Mouse (Mus musculus) testis, adult 2 months (tissue): ENCODE results near the gene Hnf1b. TPM values are rescaled to one million over a fixed set of nuclear protein-coding genes. Genes with fewer than 3 reads are reported as not detected.
A peak's percentile ranks its signal among the peaks of the same experiment; 100 is the strongest.

ENCODE experiments used
- H3K27ac ChIP-seq: fragments of 200-500 bp; 2 replicates; pipeline ENCODE4 v1.5.1; 2012; ENCODE audit warnings: low read depth, low read length; ENCODE audit not compliant: control insufficient read depth, insufficient read depth
- H3K27me3 ChIP-seq: fragments of 200-500 bp; 2 replicates; pipeline ENCODE4 v1.6.1; 2012; ENCODE audit warnings: mild to moderate bottlenecking, low read length, moderate library complexity; ENCODE audit not compliant: control insufficient read depth, insufficient read depth
- H3K36me3 ChIP-seq: fragments of 200-500 bp; 2 replicates; pipeline ENCODE4 v1.6.1; 2012; ENCODE audit warnings: mild to moderate bottlenecking, low read length; ENCODE audit not compliant: control insufficient read depth, insufficient read depth
- H3K4me1 ChIP-seq: fragments of 200-500 bp; 2 replicates; pipeline ENCODE4 v1.6.1; 2012; ENCODE audit warnings: low read length; ENCODE audit not compliant: control insufficient read depth, insufficient read depth
- H3K4me3 ChIP-seq: fragments of 200-500 bp; 2 replicates; pipeline ENCODE4 v1.5.1; 2012; ENCODE audit warnings: low read depth, mild to moderate bottlenecking, low read length, moderate library complexity, mixed read lengths; ENCODE audit not compliant: control insufficient read depth
- CTCF ChIP-seq: fragments of 200-500 bp; IDR thresholded peaks from 2 replicates; pipeline ENCODE4 v1.5.1; 2012; ENCODE audit warnings: low read depth, mild to moderate bottlenecking, inconsistent platforms, low read length, moderate library complexity; ENCODE audit not compliant: control insufficient read depth, insufficient read depth, insufficient replicate concordance
- POLR2A ChIP-seq: fragments of 200-500 bp; IDR thresholded peaks from 2 replicates; pipeline ENCODE4 v1.6.1; 2012; ENCODE audit warnings: low read depth, mild to moderate bottlenecking, inconsistent platforms, low read length, moderate library complexity; ENCODE audit not compliant: control insufficient read depth
- polyA plus RNA-seq: library from polyadenylated mRNA; depleted of rRNA; stranded (reverse); fragments of >200 nt; gene quantifications from 2 replicates; pipeline ENCODE4 v1.2.3, GENCODE M21; 2012; rRNA removed

The Hnf1b gene
- polyA plus RNA-seq, 1 experiment = 37.1 TPM

DNA sequence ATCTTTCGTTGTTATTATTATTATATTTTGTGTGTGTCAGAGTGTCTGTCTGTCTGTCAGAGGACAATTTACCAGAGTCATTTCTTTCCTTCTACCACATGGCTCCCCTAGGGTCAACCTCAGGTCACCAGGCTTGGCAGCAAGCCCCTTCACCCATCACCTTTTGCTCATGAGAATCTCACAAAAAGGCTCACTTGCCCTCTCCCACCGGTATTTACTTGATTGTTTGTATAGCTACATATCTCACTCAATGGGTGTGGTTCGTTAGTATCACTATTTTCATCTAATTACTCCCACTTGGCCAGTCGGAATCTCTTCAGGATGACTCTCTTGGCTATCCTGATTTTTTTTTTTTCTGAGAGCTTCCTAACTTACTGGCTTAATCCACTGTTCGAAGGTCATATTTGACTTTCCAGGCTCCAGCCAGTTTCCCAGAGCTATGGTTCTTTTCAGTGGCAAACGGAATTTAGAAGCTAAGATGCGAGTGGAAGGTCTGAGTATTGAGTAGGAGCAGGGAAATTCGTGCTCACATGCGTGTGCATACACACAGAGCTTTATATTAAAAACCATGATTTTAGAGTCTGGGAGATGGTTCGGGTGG is 82.7 kb downstream of the Hnf1b start:
- Histone ChIP-seq H3K36me3 (no peaks in the 10 kb centered on the region), H3K27ac (no peak overlapping the region), H3K4me1 (no peaks in the 10 kb centered on the region), H3K4me3 (no peak overlapping the region), H3K27me3 (no peaks in the 10 kb centered on the region)
- TF ChIP-seq CTCF = no peak
- TF ChIP-seq POLR2A = no peak

DNA sequence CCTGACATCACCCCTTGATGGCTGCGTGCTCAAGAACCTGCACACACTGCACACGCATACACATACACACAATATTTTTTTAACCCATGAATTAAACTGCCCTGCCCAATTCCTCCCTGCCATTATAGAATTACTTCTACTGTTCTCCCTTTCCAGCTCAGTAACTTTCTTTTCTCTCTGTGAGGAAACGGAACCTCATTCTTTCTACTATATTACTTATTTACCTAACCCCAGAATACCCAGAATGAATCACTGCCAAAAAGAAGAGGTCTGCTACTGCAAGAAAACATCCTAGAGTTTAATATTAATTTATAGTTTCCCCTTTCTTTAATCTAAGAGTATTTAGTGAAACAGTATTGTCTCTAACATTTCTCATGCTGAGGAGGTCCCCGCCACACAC is 83.5 kb downstream of the Hnf1b start:
- Histone ChIP-seq H3K4me1 (no peaks in the 10 kb centered on the region), H3K36me3 (no peaks in the 10 kb centered on the region), H3K27me3 (no peaks in the 10 kb centered on the region), H3K27ac (no peak overlapping the region), H3K4me3 (no peak overlapping the region)
- no peak for TF ChIP-seq POLR2A
- TF ChIP-seq CTCF = no peak

DNA sequence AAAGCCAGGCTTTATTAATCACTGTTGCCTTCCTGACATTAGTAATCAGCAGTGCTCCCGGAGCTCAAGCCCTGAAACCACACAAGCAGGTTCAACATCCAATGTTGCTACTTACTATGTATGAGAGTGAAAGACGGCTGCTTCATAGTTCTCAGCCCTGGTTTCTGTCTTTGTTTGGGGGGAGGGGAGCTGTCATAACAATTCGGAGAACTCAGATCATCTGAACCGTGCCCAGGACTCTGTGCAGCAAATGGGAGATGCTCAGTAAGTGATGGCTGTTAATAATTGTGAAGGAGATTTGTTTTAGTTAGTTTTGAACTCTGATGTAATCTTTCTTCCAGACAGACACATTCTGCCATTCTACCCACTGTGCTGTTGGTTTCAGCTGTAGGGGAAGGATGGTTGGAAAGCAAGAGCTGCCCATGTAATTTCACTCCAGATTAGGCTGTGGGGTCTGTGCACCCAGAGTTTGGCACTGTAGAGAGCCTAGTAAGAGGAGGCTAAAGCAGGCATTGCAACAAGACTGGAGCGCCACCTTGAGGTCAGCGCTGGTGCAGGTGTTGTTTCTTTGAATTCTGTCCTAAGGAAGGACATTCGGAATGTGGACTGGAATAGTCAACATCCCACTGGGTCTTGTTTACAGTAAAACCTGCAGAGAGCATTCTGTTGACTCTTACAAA is 86.3 kb downstream of the Hnf1b start:
- no peak overlapping the region for H3K4me3 ChIP-seq
- TF ChIP-seq POLR2A = no peak
- peak; percentile 79; the same call in 1 of the 2 replicates for TF ChIP-seq CTCF
- no peaks in the 10 kb centered on the region for H3K27me3 ChIP-seq
- H3K27ac ChIP-seq = no peak overlapping the region
- no peaks in the 10 kb centered on the region for H3K36me3 ChIP-seq
- H3K4me1 ChIP-seq = no peaks in the 10 kb centered on the region

DNA sequence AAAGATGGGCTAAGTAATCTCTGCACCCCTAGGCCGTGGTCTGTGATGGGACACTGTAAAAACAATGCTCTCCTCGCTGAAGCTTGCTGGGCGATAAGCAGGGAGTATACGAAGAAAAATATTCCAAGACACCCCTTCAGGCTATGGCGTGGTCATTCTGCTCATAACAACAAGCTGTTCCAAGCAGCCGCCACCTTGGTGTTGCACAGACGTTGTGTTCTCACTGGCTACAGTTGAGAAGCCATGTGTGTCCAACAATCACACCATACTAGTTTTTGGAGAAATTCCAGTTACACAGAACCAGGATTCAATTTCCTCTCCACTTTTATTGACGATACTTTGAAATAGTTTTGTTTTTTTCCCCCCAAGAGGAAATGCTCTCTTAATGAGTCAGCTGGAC is 88.7 kb downstream of the Hnf1b start:
- Histone ChIP-seq H3K27me3 (no peaks in the 10 kb centered on the region), H3K4me3 (no peak overlapping the region), H3K4me1 (no peaks in the 10 kb centered on the region), H3K27ac (no peak overlapping the region), H3K36me3 (no peaks in the 10 kb centered on the region)
- TF ChIP-seq POLR2A = no peak
- no peak for TF ChIP-seq CTCF

DNA sequence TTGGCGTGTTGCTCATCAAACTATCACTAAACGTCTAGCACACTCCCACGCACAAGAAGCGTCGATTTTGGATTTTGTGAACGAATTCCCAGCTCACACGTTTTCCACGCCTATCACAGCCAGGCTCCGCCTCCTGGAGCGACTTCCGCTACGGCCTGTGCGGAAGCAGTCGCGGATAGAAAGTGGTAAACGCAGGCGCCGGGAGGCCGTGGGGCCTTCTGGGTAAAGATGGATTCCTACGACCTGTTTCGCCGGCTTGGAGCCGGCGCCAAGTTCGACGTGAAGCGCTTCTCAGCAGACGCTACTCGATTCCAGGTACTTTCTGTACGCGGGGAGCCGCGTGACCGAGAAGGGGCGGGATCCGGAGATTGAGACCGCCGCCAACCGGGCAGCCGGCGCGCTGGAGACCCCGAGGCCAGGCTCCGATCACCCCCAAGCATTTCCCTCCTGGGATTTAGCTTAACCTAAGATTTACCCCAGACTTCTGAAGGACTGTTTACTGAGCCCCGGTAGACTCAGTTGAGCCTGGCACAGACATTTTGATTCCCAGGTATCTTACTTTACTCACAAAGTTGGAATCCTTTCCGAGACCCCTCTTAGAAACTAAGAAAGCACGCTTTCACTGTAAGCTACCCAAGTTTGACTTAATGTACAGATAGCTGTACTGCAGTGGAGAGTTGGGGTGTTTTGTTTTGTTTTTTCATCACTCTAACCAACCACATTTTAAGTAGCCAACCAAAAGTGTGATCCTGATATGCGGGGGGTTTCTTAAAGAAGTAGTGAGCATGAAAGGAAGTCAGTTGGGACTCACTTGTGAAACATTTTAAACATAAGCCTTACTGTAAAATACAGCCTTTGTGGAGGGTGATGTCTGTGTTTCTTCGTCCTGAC is 92.3 kb downstream of the Hnf1b start, which contains the start of gene Ddx52:
Gene Ddx52, plus strand, starts transcription at position 113 of the 891 bp plus-strand sequence.
- TF ChIP-seq CTCF = no peak
- peak; percentile 93 for TF ChIP-seq POLR2A
- peak within 1 kb of the TSS; percentile 78 for H3K27ac ChIP-seq

More for the DNA sequence above, 92.3 kb downstream of the Hnf1b start, which contains the start of gene Ddx52:
- H3K27me3 ChIP-seq = no peaks in the 10 kb centered on the region
- no peaks in the 10 kb centered on the region; the same call in 1 of the 2 replicates for H3K36me3 ChIP-seq
- H3K4me1 ChIP-seq = no peaks in the 10 kb centered on the region
- peak within 1 kb of the TSS; percentile 97 for H3K4me3 ChIP-seq

Other genes with a start within 250 kb of the Hnf1b start
- not detected in 2 replicates for gene Rpl9-ps1, start 204.4 kb upstream of the Hnf1b start, polyA plus RNA-seq
- gene Ccl3, start 200.7 kb upstream of the Hnf1b start, polyA plus RNA-seq = 0.14 TPM in 1 of 2 replicates, not detected in the other
- gene Ccl4, start 187.5 kb upstream of the Hnf1b start, polyA plus RNA-seq = not detected in 2 replicates
- gene Wfdc17, start 146.1 kb upstream of the Hnf1b start, polyA plus RNA-seq = 1.4 and 1.8 TPM in 2 replicates
- gene Wfdc18, start 141.0 kb upstream of the Hnf1b start, polyA plus RNA-seq = not detected in 2 replicates
- 0.36 and 0.84 TPM in 2 replicates for gene Wfdc21, start 103.1 kb upstream of the Hnf1b start, polyA plus RNA-seq
- 6.1 TPM in 2 replicates for gene Heatr6, start 96.4 kb upstream of the Hnf1b start, polyA plus RNA-seq
- gene Ddx52, start 92.0 kb downstream of the Hnf1b start, polyA plus RNA-seq = 5.4 and 6.7 TPM in 2 replicates
- gene Synrg, start 114.4 kb downstream of the Hnf1b start, polyA plus RNA-seq = 31.6 and 33.0 TPM in 2 replicates
- 2.4 and 2.5 TPM in 2 replicates for gene Dusp14, start 219.2 kb downstream of the Hnf1b start, polyA plus RNA-seq